Mouse (Mus musculus) small intestine, adult 2 months (tissue): ENCODE data around the gene Noxo1.

Experiments
- CTCF ChIP-seq: fragments of 200-500 bp; IDR thresholded peaks from 2 replicates; pipeline ENCODE4 v1.5.1; 2012; ENCODE audit warnings: low read depth, mild to moderate bottlenecking, control low read depth, inconsistent platforms, low read length, moderate library complexity, mixed read lengths; ENCODE audit not compliant: insufficient replicate concordance, insufficient read length; ENCODE audit errors: extremely low read depth
- POLR2A ChIP-seq: fragments of 200-500 bp; IDR thresholded peaks from 2 replicates; pipeline ENCODE4 v1.6.1; 2012; ENCODE audit warnings: low read depth, mild to moderate bottlenecking, control low read depth, inconsistent platforms, low read length, moderate library complexity

GRCm38 (mm10) chr17:24654969-24655368 is 41.1 kb upstream of the Noxo1 start:
- no peak for TF ChIP-seq CTCF
- TF ChIP-seq POLR2A, result no peak
